Mouse (Mus musculus) gastrocnemius, postnatal 36 days (tissue): ENCODE measurements around the gene Vmn1r142. TPM values are rescaled to one million over a fixed set of nuclear protein-coding genes. Genes with fewer than 3 reads are reported as not detected.
"Not testable (repeated sequence)": the region's sequence is repeated elsewhere in the genome, so short reads cannot be mapped to it uniquely, and the experiment has no call there.

ENCODE experiments used
- DNase-seq, 2 experiments: peaks; one replicate each; pipeline ENCODE4 v3.0.0; 2022
- intact Hi-C: fragments of 180-260 bp; cut with DNase I; formaldehyde crosslinking; loops from one replicate; pipeline ENCODE4 v1.15.1; 2025
- long read RNA-seq, 2 experiments: library from polyadenylated mRNA; stranded (forward); transcript quantifications; one replicate each; pipeline ENCODE4 v2.0.0; 2021
- total RNA-seq, 2 experiments: library from RNA; stranded (reverse); gene quantifications; 2 replicates each; pipeline ENCODE4 v1.2.3; 2021

Gene Vmn1r142
- total RNA-seq: not detected
- long read RNA-seq, experiment 1: 0 reads
- long read RNA-seq, experiment 2: 0 reads

DNA sequence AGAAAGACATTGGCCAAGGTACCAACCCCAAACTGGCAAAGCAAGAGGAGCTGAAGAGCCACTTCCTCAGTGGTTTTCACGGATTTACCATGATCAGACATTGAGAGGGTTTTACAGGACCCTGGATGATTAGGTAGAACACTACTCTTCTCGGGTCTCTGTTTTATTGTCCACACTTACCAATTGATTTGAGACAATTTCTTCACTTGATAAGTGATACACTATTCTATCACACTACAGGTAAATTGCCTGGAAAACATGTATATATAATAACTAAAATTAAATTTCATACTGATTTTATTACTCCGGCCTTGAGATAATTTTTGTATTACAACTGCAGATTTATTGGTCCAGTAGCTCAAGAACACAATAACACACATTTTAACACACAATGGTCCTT, at the start of gene Vmn1r142:
Vmn1r142 (minus strand) TSS at position 101 of the 400 bp plus-strand sequence.
- DNase-seq, intact Hi-C loops: not testable (repeated sequence)

DNA sequence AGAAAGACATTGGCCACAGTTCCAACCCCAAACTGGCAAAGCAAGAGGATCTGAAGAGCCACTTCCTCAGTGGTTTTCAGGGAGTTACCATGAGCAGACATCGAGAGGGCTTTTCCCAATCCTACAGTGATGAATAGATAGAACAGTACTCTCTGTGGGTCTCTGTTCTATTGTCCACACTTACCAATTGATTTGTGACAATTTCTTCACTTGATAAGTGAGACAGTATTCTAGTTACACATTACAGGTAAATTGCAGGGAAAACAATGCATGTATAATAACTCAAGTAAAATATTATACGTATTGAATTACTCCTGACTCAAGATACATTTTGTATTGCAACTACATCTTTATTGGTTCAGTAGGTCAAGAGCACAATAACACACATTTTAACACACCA, 37.3 kb upstream of the Vmn1r142 start, which contains the start of gene Gm8653:
Gm8653 (minus strand) TSS at position 101 of the 400 bp plus-strand sequence.
- DNase-seq, intact Hi-C loops: not testable (repeated sequence)

DNA sequence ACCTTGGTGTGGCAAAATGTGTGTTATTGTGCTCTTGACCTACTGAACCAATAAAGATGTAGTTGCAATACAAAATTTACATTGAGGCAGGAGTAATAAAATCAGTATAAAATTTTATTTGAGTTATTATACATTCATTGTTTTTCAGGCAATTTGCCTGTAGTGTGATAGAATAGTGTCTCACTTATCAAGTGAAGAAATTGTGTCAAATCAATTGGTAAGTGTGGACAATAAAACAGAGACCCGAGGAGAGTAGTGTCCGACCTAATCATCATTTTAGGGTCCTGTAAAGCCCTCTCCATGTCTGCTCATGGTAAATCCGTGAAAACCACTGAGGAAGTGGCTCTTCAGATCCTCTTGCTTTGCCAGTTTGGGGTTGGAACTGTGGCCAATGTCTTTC, 25.2 kb upstream of the Vmn1r142 start, which contains the start of gene Vmn1r143:
Vmn1r143 (plus strand) TSS at position 301 of the 400 bp plus-strand sequence.
- DNase-seq, intact Hi-C loops: not testable (repeated sequence)

DNA sequence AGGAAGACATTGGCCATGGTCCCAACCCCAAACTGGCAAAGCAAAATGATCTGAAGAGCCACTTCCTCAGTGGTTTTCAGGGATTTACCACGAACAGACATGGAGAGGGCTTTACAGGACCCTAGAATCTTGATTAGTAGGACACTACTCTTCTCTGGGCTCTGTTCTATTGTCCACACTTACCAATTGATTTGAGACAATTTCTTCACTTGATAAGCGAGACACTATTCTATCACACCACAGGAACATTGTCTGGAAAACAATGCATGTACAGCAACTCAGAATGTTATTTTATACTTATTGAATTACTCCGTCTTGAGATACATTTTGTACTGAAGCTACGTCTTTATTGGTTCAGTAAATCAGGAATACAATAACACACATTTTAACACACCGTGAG, 29.2 kb downstream of the Vmn1r142 start, which contains the start of gene Gm10666:
Gm10666 (minus strand) TSS at position 101 of the 400 bp plus-strand sequence.
- DNase-seq, intact Hi-C loops: not testable (repeated sequence)

DNA sequence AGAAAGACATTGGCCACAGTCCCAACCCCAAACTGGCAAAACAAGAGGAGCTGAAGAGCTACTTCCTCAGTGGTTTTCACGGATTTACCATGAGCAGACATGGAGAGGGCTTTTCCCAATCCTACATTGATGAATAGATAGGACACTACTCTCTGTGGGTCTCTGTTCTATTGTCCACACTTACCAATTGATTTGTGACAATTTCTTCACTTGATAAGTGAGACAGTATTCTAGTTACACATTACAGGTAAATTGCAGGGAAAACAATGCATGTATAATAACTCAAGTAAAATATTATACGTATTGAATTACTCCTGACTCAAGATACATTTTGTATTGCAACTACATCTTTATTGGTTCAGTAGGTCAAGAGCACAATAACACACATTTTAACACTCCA, 45.7 kb downstream of the Vmn1r142 start, which contains the start of gene Gm16451:
Gm16451 (minus strand) TSS at position 101 of the 400 bp plus-strand sequence.
- DNase-seq, intact Hi-C loops: not testable (repeated sequence)

Other genes with a start within 250 kb of the Vmn1r142 start
- gene Gm5891, start 242.7 kb downstream of the Vmn1r142 start, total RNA-seq: not detected
- not detected for gene Vmn1r137, start 169.4 kb downstream of the Vmn1r142 start, total RNA-seq
- not detected for gene Vmn1r138, start 135.1 kb downstream of the Vmn1r142 start, total RNA-seq
- not detected for gene Gm6176, start 107.7 kb downstream of the Vmn1r142 start, total RNA-seq
- gene Vmn1r139, start 95.0 kb downstream of the Vmn1r142 start, total RNA-seq: not detected
- not detected for gene Gm16451, start 45.8 kb downstream of the Vmn1r142 start, total RNA-seq
- gene Gm10666, start 29.3 kb downstream of the Vmn1r142 start, total RNA-seq: not detected
- gene Vmn1r143, start 25.3 kb upstream of the Vmn1r142 start, total RNA-seq: not detected
- gene Gm8653, start 37.2 kb upstream of the Vmn1r142 start, total RNA-seq: not detected
- not detected for gene Gm8453, start 65.4 kb upstream of the Vmn1r142 start, total RNA-seq
- gene Gm4187, start 165.7 kb upstream of the Vmn1r142 start, total RNA-seq: not detected
- not detected for gene Gm8660, start 207.0 kb upstream of the Vmn1r142 start, total RNA-seq
- not detected for gene Vmn1r148, start 249.5 kb upstream of the Vmn1r142 start, total RNA-seq